Mouse (Mus musculus) cerebellum, adult 9-11 months (tissue): ENCODE results near the gene Sox5.
"Not testable (repeated sequence)": the region's sequence is repeated elsewhere in the genome, so short reads cannot be mapped to it uniquely, and the experiment has no call there.

Experiments used
- DNase-seq: peaks from one replicate; pipeline ENCODE4 v3.0.0; 2022

The Sox5 gene

DNA sequence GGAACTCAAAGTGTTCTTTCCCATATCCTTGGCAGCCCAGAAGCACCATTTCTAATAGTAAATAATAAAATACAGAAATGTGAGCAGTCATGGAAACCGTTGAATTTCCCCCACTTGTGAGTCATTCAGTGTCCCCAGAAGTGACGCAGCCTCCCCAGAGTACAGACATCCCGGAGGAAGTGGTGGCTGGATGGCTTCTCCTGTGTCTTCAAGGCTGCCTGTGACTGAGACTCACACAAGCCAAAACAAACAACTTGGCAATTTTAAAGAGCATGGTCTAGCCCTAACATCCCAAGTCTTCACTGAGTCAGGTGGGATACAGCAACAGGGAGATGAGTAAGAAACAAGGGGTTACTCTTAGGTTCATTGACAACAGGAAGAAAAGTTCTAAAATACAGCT is 511.5 kb downstream of the Sox5 start:
- no peak for DNase-seq

DNA sequence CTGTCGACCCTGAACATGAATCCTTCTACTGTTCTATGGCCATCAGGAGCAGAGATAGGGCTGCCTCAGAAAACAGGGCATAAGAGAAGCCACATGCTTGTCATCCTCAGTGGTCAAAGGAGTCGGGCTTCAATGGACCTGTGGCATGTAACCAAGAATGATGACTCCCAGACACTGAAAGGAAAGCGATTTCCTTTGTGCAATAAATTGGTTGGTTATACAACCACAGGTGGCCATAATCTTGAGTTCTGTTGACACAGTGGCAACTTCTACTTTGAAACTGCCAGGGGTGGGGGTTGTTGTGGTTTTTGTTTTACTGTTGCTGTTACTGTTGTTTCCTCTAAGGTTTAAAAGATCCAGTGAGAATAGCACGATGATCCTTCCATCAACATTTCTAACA is 512.1 kb downstream of the Sox5 start:
- no peak for DNase-seq

DNA sequence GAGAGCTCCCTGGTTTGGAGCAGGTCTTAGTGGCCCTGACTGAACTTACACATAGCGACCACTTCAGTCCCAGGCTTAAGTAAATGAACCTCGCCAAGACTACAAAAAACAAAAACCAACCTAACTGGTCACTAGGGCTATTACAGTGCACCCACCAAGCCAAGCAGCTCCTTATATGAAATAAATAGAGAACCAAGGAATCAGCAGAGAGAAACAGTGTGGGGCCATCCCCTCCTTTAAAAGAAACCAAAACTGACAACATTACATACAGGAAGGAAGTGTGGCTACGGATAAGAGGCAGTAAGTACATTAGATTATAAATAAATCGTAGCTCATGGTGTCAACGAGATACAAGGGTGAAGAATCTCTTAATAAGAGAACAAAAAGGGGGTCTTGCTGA is 516.0 kb downstream of the Sox5 start:
- no peak for DNase-seq

- DNase-seq = no peak
These were observed 516.8 kb downstream of the Sox5 start for GRCm38 (mm10) chr6:144265004-144265403.

- no peak for DNase-seq
These were observed 517.4 kb downstream of the Sox5 start for GRCm38 (mm10) chr6:144264320-144264915.

GRCm38 (mm10) chr6:144256500-144256899 is 525.3 kb downstream of the Sox5 start:
- no peak for DNase-seq

GRCm38 (mm10) chr6:144252191-144252718 is 529.5 kb downstream of the Sox5 start:
- no peak for DNase-seq

DNA sequence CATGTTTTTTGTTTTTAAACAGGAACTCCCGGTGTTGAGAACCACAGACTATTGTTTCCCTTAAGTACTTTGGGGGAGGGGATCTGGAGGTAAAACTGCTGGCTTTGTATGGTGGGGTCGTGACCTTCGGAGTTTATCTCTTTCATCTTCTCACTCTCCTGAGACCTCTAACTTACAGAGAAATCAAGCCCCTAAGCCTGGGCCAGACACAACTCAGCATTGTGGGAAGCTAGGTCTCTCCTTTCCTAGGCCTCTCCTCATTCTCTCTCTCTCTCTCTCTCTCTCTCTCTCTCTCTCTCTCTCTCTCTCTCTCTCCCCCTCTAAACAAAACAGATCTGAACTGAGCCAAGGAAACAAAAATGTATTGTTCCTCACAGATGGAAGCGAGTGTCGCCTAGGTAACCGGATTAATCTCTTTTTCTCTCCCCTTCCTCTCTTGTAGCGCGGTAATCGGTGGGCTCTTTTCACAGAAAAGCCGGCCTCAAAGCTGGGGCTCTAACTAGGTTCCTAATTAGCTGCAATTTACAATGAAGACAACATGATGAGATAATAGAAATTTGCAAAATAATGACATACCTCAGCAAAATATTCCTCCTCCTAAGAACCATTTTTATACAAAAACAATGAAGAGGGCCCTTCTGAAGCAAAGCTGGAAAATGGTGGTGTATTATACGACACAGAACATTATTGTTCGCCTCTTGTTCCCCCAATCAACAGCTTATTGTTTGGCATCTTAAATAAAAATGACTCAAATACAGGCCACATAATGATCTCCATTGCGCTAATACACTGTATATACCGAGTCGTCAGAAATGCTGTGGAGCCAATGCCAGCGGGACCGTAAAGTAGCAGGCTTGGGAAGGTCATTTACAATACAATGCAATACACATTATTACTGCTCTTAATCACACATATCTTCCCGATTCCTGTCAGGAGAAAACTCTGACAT is 530.3 kb downstream of the Sox5 start:
- no peak for DNase-seq

DNA sequence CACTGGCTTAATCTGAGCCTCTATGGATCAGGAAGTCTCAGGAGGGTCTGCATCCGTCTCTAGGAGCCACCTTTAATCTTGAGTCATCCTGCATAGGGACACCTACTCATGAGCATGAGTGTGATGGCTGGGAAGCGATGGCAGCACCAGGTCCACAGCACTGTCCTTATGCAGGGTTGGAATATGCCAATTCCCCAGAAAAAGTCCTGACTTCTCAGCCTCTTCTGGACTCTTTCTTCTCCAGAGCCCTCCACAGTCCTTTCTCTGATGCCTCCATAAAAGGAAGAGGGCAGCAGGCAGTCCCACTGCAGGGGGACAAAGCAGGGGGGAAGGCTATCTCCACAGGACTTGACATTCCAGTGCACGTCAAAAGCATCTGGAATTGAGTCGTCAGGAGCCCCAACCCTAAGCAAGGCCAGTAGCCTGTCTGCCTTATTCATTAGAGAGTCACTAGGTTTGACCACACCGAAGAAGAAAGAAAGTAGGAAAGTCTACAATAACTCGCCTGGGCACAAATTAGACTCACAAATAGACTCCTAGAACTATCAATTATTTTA is 531.1 kb downstream of the Sox5 start:
- DNase-seq = no peak

- DNase-seq = no peak
These were observed 545.2 kb downstream of the Sox5 start for GRCm38 (mm10) chr6:144236581-144236980.

- DNase-seq = no peak
These were observed 577.8 kb downstream of the Sox5 start for GRCm38 (mm10) chr6:144203970-144204369.

DNA sequence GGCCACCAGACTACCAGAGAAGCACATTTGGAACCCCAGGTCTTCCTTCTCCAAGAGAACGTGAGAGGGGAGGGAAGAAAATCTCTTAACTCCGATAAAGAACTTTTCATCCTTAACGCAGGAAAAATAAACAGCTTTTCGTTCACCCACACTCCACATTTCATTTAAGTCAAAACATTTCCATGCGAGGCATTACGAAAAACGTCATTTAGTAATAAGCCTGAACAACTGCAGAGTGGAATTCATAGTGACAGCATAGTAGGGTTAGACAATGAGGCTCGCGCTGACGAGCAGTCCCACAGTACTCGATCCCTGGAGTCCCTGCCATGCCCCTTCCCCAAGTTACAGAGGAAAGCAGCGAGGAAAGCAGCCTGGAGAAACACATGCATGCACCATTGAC is 578.8 kb downstream of the Sox5 start:
- no peak for DNase-seq

- DNase-seq = no peak
These were observed 580.3 kb downstream of the Sox5 start for GRCm38 (mm10) chr6:144201402-144202040.

DNA sequence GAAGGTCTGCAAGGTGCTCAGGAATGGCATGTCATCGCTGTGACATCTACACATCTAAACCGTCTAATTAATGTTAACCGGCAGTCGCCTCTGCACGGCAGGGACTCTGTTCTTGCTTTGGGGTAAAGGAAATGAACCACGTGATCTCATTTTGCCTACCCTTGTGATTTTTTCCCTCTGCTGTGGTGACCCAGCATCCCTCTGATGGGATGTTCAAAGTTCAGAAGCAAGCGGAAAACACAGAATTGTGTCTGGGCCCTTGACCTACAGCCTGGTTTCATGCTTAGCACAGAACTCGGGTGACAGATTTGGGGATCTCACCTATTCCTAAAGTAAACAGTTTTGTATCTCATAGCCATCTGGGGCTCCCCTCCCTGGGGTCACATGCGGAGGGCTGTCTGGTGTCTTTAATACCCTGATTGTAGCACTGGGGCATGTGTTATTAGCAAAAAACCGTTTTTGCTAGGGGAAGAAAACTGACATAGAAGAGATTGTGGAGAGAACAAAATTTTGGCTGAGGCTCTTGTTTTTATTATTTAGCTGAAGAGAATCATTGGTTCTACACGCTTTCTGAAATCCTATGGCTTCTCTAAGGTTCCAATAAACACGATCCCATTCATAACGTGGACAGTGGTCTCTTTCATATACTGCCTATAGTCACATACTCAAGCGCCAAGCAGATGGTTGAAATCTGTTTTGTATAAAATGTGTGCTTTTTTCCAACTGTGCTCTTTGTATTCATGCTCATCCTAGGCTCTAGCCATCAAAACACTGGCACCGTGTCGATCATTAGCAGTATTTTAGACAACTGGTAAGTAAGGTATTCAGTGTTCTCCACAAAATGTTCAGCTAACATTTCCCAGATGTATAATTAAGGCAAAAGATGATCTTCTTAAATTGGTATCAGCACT is 584.3 kb downstream of the Sox5 start:
- DNase-seq = no peak

DNA sequence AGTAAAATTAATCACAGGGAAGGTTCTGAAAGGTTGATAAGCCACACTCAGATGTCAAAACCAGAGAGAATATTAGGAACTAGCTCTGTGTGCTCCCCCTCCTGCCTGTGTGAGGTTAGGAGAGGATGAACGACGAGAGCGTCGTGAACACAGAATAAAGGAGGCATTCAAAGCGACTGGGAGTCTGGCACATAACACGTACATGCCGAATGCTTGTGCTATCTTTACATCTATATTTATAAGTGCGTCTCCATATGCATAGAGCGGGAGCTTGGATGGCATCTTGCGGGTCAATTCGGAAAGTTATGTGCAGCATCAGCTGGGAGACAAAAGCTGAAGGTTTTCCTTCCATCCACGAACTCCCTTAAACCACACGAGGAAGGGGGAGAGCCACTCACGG is 585.8 kb downstream of the Sox5 start:
- DNase-seq = no peak

GRCm38 (mm10) chr6:144183087-144183486 is 598.7 kb downstream of the Sox5 start:
- no peak for DNase-seq

DNA sequence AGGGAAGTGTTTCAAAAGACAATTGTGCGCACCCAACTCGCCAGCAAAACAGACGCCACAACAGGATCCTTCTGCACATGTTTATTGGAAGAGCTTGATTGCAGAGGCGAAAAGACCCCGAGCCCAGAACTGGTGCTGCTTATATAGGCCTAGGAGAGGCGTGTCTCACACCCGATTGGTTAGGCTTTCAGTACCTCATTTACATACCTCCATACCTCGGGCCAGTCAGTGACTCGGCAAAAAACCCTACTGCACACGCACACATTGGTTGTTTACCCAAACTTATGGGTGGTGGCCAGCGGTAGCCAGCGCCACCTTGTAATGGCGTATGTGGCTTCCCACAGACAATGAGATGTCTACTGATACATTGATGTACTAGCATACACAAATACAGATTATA is 599.3 kb downstream of the Sox5 start:
- DNase-seq = not testable (repeated sequence)

DNA sequence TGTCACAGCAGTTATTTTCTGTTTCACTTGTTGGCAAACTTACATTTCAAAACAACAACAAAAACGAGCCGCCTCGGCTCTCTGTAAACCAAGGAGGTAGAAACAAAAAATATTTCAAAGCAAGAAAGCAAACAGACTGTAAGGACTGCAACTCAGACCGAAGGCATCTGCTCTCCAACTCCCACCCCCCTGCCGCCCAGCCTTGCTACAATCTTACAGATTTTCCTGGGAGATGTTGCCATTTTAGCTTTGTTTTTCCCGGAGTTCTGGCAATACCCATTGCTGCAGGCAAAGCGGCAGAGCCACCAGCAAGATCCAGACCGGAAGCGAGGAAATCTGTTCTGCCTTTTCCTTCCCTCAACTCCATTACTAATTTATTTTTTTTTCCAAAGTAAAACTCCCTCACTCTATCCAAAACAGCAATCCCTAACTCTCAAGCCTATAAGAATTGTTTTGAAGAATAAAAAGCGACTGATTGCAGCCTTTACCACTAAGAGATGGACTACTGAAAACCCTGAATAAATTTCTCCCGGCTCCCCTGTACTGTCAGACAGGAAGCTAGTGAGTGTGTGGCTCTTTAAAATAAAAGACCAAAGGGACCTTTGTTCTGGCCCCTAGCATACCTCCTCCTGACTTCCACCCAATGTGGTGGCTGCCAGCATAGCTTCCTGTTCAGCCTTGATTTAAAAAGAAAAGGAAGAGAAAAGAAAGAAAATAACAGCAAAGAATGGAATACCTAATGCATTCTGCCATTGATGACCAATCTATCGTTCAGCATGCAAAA is 600.5 kb downstream of the Sox5 start:
- no peak for DNase-seq

DNA sequence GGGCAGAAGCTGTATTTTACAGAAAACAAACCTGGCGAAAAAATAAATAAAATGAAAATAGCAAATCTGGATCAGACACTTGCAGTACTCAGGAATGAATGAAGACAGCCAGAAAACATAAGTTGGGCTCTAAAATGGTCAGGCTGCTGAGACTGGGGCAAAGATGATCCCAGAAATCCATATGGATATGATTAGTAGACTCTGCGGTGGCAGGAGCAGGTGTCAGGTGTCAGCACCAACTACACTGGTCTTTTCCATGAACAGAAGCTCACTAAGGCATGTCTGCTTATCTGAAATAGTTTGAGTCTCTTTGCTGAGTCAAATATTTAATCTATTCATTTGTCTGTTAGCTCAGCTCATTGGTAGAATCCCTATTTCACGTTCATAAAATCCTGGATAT is 602.7 kb downstream of the Sox5 start:
- no peak for DNase-seq

DNA sequence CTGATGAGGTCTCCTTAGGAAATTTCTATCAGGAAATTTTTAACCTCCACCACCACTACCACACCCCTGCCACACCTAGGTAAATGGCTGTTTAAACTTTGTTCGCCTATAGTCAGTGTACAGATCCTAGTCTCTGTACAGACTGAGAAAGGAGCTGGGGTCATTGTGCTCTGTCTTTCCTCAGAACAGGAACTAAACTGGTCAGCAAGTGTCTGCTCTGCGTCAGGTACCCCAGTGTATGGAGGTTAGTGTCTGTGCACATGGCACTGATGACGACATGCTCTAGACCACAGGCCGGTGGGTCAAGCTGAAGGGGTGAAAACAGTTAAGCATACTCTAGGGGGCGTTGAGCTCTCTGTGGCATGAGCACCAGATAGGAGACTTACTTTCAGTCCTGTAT is 605.1 kb downstream of the Sox5 start:
- DNase-seq = no peak

GRCm38 (mm10) chr6:144175590-144175989 is 606.2 kb downstream of the Sox5 start:
- DNase-seq = no peak
